Mouse (Mus musculus) kidney, adult 9 months (tissue): ENCODE results near the gene Tspan13.
A peak's percentile ranks its signal among the peaks of the same experiment; 100 is the strongest.

Experiments
- DNase-seq: peaks from one replicate; pipeline ENCODE4 v3.0.0; 2022

Tspan13 gene

GRCm38 (mm10) chr12:36030660-36031363 lies 11.5 kb downstream of the Tspan13 start:
- DNase-seq = no peak

- no peak for DNase-seq
These were observed 12.6 kb downstream of the Tspan13 start for GRCm38 (mm10) chr12:36029687-36030086.

- no peak for DNase-seq
These were observed 13.2 kb downstream of the Tspan13 start for GRCm38 (mm10) chr12:36028968-36029645.

- no peak for DNase-seq
These were observed 15.1 kb downstream of the Tspan13 start for GRCm38 (mm10) chr12:36027171-36027570.

GRCm38 (mm10) chr12:36026126-36026525 lies 16.2 kb downstream of the Tspan13 start:
- no peak for DNase-seq

- no peak for DNase-seq
These were observed 21.6 kb downstream of the Tspan13 start for GRCm38 (mm10) chr12:36020710-36021109.

GRCm38 (mm10) chr12:36020081-36020480 lies 22.2 kb downstream of the Tspan13 start:
- no peak for DNase-seq

- no peak for DNase-seq
These were observed 22.7 kb downstream of the Tspan13 start for GRCm38 (mm10) chr12:36019572-36019971.

GRCm38 (mm10) chr12:36017791-36018190 lies 24.5 kb downstream of the Tspan13 start:
- no peak for DNase-seq

GRCm38 (mm10) chr12:36013216-36013910 lies 28.9 kb downstream of the Tspan13 start:
- DNase-seq = no peak

- peak; percentile 19 for DNase-seq
These were observed 33.8 kb downstream of the Tspan13 start for GRCm38 (mm10) chr12:36008364-36009047.

- DNase-seq = no peak
These were observed 34.7 kb downstream of the Tspan13 start for GRCm38 (mm10) chr12:36007581-36007980.

GRCm38 (mm10) chr12:36004714-36005113 lies 37.6 kb downstream of the Tspan13 start:
- no peak for DNase-seq

- DNase-seq = peak; percentile 56
These were observed 46.5 kb downstream of the Tspan13 start for GRCm38 (mm10) chr12:35995799-35996198.

- DNase-seq = no peak
These were observed 48.2 kb downstream of the Tspan13 start for GRCm38 (mm10) chr12:35994098-35994497.

GRCm38 (mm10) chr12:35993583-35993982 lies 48.7 kb downstream of the Tspan13 start:
- no peak for DNase-seq

- DNase-seq = no peak
These were observed 49.6 kb downstream of the Tspan13 start, which contains the start of gene Agr2 for GRCm38 (mm10) chr12:35992711-35993110. Gene Agr2 (plus strand): TSS chr12:35992907.

GRCm38 (mm10) chr12:35984743-35985142 lies 57.6 kb downstream of the Tspan13 start:
- no peak for DNase-seq

- DNase-seq = no peak
These were observed 58.8 kb downstream of the Tspan13 start for GRCm38 (mm10) chr12:35983472-35983871.

- DNase-seq = peak; percentile 32
These were observed 60.5 kb downstream of the Tspan13 start for GRCm38 (mm10) chr12:35981732-35982360.

GRCm38 (mm10) chr12:35979625-35980024 lies 62.7 kb downstream of the Tspan13 start:
- no peak for DNase-seq

GRCm38 (mm10) chr12:35977633-35978246 lies 64.6 kb downstream of the Tspan13 start:
- DNase-seq = peak; percentile 19
